Mouse (Mus musculus) liver, adult 2 months (tissue): ENCODE measurements around the gene Rpa2.
"Not testable (repeated sequence)": the region's sequence is repeated elsewhere in the genome, so short reads cannot be mapped to it uniquely, and the experiment has no call there.

Experiments
- CTCF ChIP-seq: fragments of 200-500 bp; IDR thresholded peaks from 2 replicates; pipeline ENCODE4 v1.5.1; 2011; ENCODE audit warnings: low read depth, low read length, control low read depth
- POLR2A ChIP-seq: fragments of 200-500 bp; IDR thresholded peaks from 2 replicates; pipeline ENCODE4 v1.6.1; 2011; ENCODE audit warnings: low read length, control low read depth; ENCODE audit not compliant: insufficient read depth; ENCODE audit errors: extremely low read depth

DNA sequence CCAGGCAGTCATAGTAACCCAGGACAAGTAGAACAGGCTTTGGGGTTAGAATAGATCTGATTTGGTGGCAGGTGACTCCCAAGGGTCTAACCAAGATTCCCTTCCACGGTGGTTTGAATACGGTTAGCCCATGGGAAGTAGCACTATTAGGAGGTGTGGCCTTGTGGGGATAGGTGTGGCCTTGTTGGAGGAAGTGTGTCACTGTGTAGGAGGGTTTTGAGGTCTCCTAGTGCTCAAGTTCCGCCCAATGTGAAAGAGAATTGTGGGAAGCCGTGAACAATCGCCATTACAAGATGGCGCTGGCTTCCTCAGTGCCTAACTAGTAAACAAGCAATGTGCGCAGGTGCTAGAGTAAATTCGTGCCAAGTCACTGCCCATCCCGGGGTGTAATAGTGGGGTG lies 31.0 kb upstream of the Rpa2 start:
- not testable (repeated sequence) for TF ChIP-seq POLR2A, CTCF
